Mouse (Mus musculus) ES-E14 (cell line): ENCODE measurements around the gene Slc36a2. TPM values are rescaled to one million over a fixed set of nuclear protein-coding genes. Genes with fewer than 3 reads are reported as not detected.

ENCODE experiments used
- DNase-seq: peaks from one replicate; pipeline ENCODE4 v3.0.0-alpha.2; 2013; ENCODE audit warnings: low read depth, low spot score
- H3K27ac ChIP-seq: 2 replicates; pipeline ENCODE4 v1.5.1; 2012; ENCODE audit warnings: low read depth, mild to moderate bottlenecking, low read length, moderate library complexity, mixed read lengths; ENCODE audit not compliant: poor library complexity, insufficient read depth, severe bottlenecking
- H3K36me3 ChIP-seq: 2 replicates; pipeline ENCODE4 v1.6.1; 2012; ENCODE audit warnings: mild to moderate bottlenecking, low read length, moderate library complexity, mixed read lengths; ENCODE audit not compliant: control insufficient read depth, poor library complexity, insufficient read depth, severe bottlenecking
- H3K4me1 ChIP-seq, 2 experiments: fragments of 150-350 bp in 1 of 2; sonication (generic) in 1 of 2; 2 replicates each; pipeline ENCODE4 v1.6.1; 2012; ENCODE audit warnings: low read length in 2 of 2, mild to moderate bottlenecking in 1 of 2, mixed read lengths in 1 of 2; ENCODE audit not compliant: control insufficient read depth in 2 of 2, insufficient read depth in 2 of 2, poor library complexity in 1 of 2
- H3K4me3 ChIP-seq, 2 experiments: fragments of 150-350 bp in 1 of 2; sonication (generic) in 1 of 2; 2 replicates each; pipeline ENCODE4 v1.5.1; 2012; ENCODE audit warnings: low read length in 2 of 2, low read depth in 1 of 2, mild to moderate bottlenecking in 1 of 2, mixed read lengths in 1 of 2; ENCODE audit not compliant: insufficient read depth in 1 of 2, poor library complexity in 1 of 2, severe bottlenecking in 1 of 2
- H3K9ac ChIP-seq: 2 replicates; pipeline ENCODE4 v1.6.1; 2012; ENCODE audit warnings: low read depth, mild to moderate bottlenecking, low read length, mixed read lengths; ENCODE audit not compliant: poor library complexity, insufficient read depth, severe bottlenecking
- H3K9me3 ChIP-seq: fragments of 150-350 bp; sonication (generic); 2 replicates; pipeline ENCODE4 v1.6.1; 2012; ENCODE audit warnings: low read depth, mild to moderate bottlenecking, low read length; ENCODE audit not compliant: control insufficient read depth, insufficient read depth
- CHD2 ChIP-seq: IDR thresholded peaks from 2 replicates; pipeline ENCODE4 v1.6.1; 2014; ENCODE audit warnings: mild to moderate bottlenecking, low read depth, low read length, inconsistent platforms
- HCFC1 ChIP-seq: IDR thresholded peaks from 2 replicates; pipeline ENCODE4 v1.6.1; 2012; ENCODE audit warnings: low read length, inconsistent platforms, borderline replicate concordance; ENCODE audit not compliant: insufficient read depth
- MAFK ChIP-seq: IDR thresholded peaks from 2 replicates; pipeline ENCODE4 v1.6.1; 2014; ENCODE audit warnings: mild to moderate bottlenecking, low read depth, low read length, inconsistent platforms; ENCODE audit not compliant: insufficient read depth
- ZC3H11A ChIP-seq: IDR thresholded peaks from 2 replicates; pipeline ENCODE4 v1.6.1; 2012; ENCODE audit warnings: low read depth, mild to moderate bottlenecking, inconsistent platforms, low read length, borderline replicate concordance
- ZNF384 ChIP-seq: IDR thresholded peaks from 2 replicates; pipeline ENCODE4 v1.6.1; 2012; ENCODE audit warnings: low read depth, low read length, inconsistent platforms
- in situ Hi-C, 2 experiments: fragments of 600-800 bp; cut with MboI; formaldehyde crosslinking; loops; one replicate each; pipeline ENCODE4 v1.15.1; 2025; ENCODE audit warnings: low sequenced_read_pairs in 2 of 2, inconsistent platforms in 1 of 2; ENCODE audit not compliant: unreplicated experiment in 2 of 2
- total RNA-seq: library from RNA; depleted of rRNA; stranded (reverse); fragments of 300-350 nt; gene quantifications from 2 replicates; pipeline ENCODE4 v1.2.3, GENCODE M21; 2012

Gene Slc36a2
- total RNA-seq, 1 experiment = 0.09 TPM

GRCm38 (mm10) chr11:55146855-55147254, 38.0 kb downstream of the Slc36a2 start:
- in situ Hi-C loops = no loop called here
- TF ChIP-seq ZC3H11A = no peak
- no peak for TF ChIP-seq HCFC1
- no peak for TF ChIP-seq ZNF384
- no peak for TF ChIP-seq CHD2
- no peak for TF ChIP-seq MAFK
- H3K27ac ChIP-seq = no peak overlapping the region
- H3K4me1 ChIP-seq = peaks cover 3 to 8% of the 10 kb centered on the region in 2 experiments; a peak in 2 of 4 replicates
- no peaks in the 10 kb centered on the region for H3K9me3 ChIP-seq
- H3K9ac ChIP-seq = no peak overlapping the region
- no peak overlapping the region for H3K4me3 ChIP-seq
- DNase-seq = no peak
- H3K36me3 ChIP-seq = no peaks in the 10 kb centered on the region

- TF ChIP-seq CHD2 = no peak
- in situ Hi-C loops = no loop called here
- no peak for DNase-seq
Observed at GRCm38 (mm10) chr11:55144011-55144410, 40.9 kb downstream of the Slc36a2 start.

GRCm38 (mm10) chr11:55141502-55141901, 43.4 kb downstream of the Slc36a2 start:
- no peak overlapping the region for H3K9ac ChIP-seq
- H3K4me1 ChIP-seq = peaks cover 2 to 10% of the 10 kb centered on the region in 2 experiments; a peak in 1 of 4 replicates
- no peak overlapping the region for H3K4me3 ChIP-seq
- no peaks in the 10 kb centered on the region for H3K36me3 ChIP-seq
- TF ChIP-seq CHD2 (no peak), HCFC1 (no peak), ZNF384 (no peak), MAFK (no peak), ZC3H11A (no peak)
- in situ Hi-C loops = no loop called here
- no peak for DNase-seq
- no peak overlapping the region for H3K27ac ChIP-seq
- no peaks in the 10 kb centered on the region for H3K9me3 ChIP-seq

More at GRCm38 (mm10) chr11:55144011-55144410, 40.9 kb downstream of the Slc36a2 start:
- Histone ChIP-seq H3K27ac (no peak overlapping the region), H3K9ac (no peak overlapping the region), H3K4me3 (no peak overlapping the region), H3K36me3 (no peaks in the 10 kb centered on the region), H3K9me3 (no peaks in the 10 kb centered on the region), H3K4me1 (peaks cover 3 to 8% of the 10 kb centered on the region in 2 experiments; a peak in 2 of 4 replicates)

- H3K27ac ChIP-seq = no peak overlapping the region
- H3K4me1 ChIP-seq = peaks cover 4 to 11% of the 10 kb centered on the region in 2 experiments; a peak in 1 of 4 replicates
- no peak overlapping the region for H3K4me3 ChIP-seq
- H3K9ac ChIP-seq = no peak overlapping the region
- in situ Hi-C loops = no loop called here
- TF ChIP-seq ZNF384 = no peak
- TF ChIP-seq CHD2 = no peak
- TF ChIP-seq HCFC1 = no peak
- no peak for TF ChIP-seq ZC3H11A
- no peak for TF ChIP-seq MAFK
- H3K9me3 ChIP-seq = no peaks in the 10 kb centered on the region
- no peaks in the 10 kb centered on the region for H3K36me3 ChIP-seq
- DNase-seq = no peak
Observed at GRCm38 (mm10) chr11:55137646-55138045, 47.2 kb downstream of the Slc36a2 start.
